Mouse (Mus musculus) MEL-GATA-1-ER (cell line): ENCODE data around the gene Clcn3.
A peak's percentile ranks its signal among the peaks of the same experiment; 100 is the strongest.

Experiments used
- DNase-seq: peaks from one replicate; pipeline ENCODE4 v3.0.0-alpha.2; 2012; ENCODE audit warnings: low read depth; ENCODE audit errors: extremely low read depth

The Clcn3 gene

DNA sequence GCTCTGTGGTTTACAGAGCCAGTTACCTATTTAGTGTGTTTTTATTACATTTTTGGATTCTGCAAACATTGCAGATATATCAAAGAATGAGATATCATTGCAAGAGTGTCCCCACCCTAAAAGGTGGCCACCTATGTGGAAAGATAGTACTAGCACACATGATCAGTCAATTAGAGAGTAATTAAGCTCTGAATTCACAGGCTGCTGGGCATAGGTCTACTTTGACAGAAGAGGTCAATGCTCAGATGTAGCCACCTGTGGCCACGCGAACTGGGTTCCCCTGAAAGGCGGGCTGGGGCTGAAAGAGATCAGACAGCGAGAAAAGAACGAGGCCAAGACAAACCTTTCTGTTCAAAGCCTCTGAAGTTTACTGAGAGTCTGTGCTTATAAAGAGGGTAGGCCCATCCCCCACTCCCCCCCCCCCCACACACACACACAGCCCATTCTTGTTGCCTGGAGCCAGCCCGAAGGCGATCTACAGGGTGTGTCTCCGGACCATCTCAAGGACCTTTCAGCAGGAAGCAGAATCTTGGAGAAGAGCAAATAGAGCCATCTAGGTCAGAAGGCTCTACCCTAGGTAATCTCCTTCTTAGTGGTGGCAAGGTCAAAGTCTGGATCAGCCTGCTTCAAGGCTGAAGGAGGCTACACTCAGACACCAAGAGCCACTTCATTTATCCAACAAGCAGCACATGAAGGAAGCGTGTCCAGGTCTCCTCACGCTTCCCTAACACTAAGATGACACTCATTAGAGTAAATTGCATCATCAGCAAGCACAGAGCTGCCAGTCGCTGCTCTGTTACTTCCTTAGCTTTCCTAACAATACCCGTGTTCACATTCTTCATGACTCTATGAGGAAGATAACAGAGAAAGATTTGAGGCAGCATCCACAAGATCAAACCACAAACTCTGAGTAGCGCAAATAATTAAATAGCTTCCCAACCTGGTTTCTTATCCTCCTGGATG is 112.6 kb downstream of the Clcn3 start:
- DNase-seq: no peak

DNA sequence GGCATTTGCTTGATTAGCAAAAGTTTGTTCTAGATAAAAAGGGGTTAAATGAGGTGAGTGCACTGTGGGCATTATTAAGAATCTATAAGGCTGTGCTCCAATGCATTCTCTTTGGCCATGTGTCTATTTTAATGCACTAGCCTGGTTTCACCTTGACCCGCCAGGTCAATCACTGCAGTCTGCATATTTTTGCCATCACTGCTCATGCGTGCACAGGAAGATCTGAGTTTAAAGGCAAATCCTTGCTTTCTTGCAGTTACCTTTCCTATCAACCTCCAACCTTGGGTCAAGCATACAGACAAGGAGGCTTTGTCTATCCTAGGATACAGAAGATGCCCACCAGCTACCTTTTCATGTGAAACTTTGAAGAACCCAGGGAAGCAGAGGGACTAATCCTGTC is 113.3 kb downstream of the Clcn3 start:
- no peak for DNase-seq

DNA sequence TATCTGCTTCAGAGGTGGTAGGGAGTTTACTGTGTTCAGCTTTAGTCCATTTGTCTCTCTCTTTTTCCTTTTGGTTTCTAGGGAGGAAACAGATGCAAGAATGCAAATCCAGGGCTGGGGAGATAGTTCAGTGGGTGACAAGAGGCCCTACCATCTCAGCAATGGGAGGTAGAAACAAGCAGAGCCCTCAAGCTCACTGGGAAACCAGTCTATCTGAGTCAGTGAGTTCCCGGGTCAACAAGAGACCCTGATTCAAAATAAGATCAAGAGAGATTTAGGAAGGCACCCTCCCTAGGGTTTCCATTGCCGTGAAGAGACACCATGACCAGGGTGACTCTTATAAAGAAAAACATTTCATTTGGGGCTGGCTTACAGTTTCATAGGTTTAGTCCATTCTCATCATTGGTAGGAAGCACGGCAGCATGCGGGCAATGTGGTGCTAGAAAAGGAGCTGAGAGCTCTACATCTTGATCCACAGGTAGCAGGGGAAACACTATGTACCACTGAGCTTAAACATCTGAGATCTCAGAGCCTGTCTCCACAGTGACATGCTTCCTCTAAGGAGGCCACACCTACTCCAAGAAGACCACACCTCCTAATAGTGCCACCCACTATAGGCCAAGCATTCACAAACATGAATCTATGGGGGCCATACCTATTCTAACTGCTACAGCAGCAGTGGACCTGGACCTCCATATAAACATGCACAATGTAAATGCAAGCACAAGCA is 114.7 kb downstream of the Clcn3 start:
- no peak for DNase-seq

DNA sequence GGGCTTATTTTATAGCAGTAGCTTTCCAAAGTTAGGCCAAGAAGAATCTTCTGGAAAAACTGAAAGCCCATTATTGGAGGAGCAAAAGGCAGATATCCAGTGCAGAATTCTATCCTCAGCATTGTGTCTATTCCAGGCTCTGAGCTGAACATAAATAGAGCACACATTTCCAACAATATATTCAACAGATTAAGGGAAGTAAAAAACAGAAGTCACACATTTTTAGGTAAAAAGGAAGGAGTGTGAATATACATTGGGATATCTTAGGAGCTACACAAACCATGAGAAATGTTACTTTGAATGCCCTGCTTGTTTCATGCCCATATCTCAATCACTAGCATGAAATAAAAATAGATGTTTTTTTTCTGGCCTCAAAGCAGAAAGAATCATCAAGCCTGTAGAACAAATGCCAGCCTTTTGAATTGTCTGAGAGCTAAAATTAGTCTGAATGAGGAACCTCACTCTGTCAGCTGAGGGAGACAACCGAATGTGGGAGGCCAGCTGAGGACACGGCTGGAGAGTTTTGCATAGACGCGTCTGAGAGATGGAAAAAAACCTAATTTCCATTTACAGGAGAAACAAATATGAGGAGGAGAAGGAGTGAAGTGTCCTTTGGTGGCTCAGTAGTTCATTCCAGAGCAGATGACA is 115.5 kb downstream of the Clcn3 start:
- no peak for DNase-seq

DNA sequence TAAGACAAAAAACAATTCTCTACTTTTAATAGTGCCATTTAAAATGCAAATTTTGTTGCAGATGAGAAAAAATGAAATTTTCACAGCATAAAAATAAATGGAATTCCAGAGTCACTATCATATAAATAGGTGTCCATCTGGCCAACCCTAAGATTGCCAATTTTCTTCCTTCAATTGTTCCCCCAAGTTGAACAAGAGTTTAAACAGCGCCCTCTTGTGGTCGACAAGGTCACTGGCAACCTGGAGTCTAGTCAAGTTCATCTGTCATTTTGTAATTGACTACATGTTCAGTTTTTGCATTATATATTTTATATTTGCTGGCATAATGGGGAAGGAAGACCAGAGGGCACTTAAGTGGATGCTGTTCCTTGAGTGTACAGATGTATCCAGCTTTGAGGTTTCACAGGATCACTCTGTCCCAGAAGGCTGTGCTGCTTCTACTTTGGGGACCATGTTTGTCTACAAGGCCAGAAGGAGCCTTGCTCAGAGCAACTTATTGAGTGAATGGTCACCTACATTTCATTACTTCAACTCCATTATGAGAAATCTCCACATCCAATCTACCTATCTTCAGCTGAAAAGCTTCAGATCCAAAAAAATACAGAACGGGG is 117.5 kb downstream of the Clcn3 start:
- DNase-seq: peak; percentile 54

DNA sequence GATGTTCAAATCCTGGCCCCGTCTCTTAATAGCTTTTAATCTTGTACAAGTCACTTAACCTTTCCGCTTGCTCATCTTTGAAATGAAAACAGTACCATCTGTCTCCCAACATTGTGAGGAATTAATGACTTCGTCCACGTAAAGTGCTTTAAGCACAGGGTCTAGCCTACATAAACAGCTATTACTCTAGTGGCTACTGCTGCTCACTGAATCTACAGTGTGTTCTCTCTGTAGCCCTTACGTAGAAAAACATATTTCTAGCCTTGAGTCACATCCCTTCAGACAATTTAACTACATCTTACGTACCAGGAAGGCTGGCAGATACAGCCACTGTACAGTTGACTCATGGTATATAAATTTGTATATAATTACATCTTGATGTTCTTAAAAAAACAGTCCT is 118.2 kb downstream of the Clcn3 start:
- no peak for DNase-seq

DNA sequence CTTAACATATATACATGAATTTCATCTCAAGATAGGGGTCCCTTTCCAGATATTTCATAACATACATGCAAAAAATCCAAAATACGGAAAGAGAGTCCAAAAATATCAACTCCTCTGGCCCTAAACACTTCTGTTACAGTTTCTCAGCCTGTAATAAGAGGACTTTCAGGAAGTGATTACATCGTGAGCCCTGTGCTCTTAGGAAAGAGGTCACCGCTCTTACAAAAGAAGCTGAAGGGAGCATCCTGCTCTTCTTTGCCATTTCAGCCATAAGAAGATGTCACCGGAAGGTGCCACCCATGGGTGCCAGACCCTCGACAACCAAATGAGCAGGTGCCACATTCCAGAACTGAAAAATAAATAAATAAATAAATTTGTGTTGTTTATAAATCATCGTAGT is 121.3 kb downstream of the Clcn3 start:
- no peak for DNase-seq

DNA sequence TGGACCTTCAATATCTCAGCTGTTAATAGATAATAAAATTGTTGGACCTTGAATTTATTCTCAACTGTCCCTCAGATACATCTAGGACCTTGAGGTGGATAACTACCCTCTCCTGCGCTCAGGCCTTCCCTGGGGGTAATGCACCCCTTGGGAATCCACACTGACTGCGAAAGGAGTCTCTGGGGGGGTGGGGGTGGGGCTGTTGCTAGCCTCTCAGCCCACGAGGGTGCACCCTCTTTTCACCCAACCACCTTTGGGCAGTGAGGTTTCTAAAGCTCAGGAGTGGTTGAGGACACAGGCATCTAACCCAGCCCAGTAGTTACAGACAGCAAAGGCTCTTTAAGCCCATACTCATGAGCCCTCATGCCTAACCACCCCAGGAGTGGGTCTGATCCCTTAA is 122.4 kb downstream of the Clcn3 start:
- DNase-seq: no peak
